Mouse (Mus musculus) neural tube, embryonic 10.5 days (tissue): Measurements from ENCODE around the gene Gm1113.

Experiments
- DNase-seq: peaks from one replicate; pipeline ENCODE4 v3.0.0-alpha.2; 2017; ENCODE audit warnings: low spot score; ENCODE audit errors: extremely low spot score

Gm1113 gene

GRCm38 (mm10) chr9:35482014-35482898, 35.8 kb downstream of the Gm1113 start:
- no peak for DNase-seq

GRCm38 (mm10) chr9:35479456-35479855, 38.6 kb downstream of the Gm1113 start:
- DNase-seq: no peak

- DNase-seq: no peak
Observed at GRCm38 (mm10) chr9:35475394-35475793, 42.7 kb downstream of the Gm1113 start.

- DNase-seq: no peak
Observed at GRCm38 (mm10) chr9:35474104-35474724, 43.9 kb downstream of the Gm1113 start.

GRCm38 (mm10) chr9:35468913-35469312, 49.2 kb downstream of the Gm1113 start:
- DNase-seq: no peak

- DNase-seq: no peak
Observed at GRCm38 (mm10) chr9:35467264-35467817, 50.7 kb downstream of the Gm1113 start.

GRCm38 (mm10) chr9:35459594-35459993, 58.5 kb downstream of the Gm1113 start:
- no peak for DNase-seq
